Mouse (Mus musculus) B cell, adult (primary cell): ENCODE data around the gene Lhb. TPM values are rescaled to one million over a fixed set of nuclear protein-coding genes. Genes with fewer than 3 reads are reported as not detected.

ENCODE experiments used
- total RNA-seq: library from RNA; stranded (reverse); gene quantifications from 4 replicates; pipeline ENCODE4 v1.2.4, GENCODE M21; 2023; ENCODE audit not compliant: inconsistent age

Lhb gene
- not detected in 4 replicates for total RNA-seq

DNA sequence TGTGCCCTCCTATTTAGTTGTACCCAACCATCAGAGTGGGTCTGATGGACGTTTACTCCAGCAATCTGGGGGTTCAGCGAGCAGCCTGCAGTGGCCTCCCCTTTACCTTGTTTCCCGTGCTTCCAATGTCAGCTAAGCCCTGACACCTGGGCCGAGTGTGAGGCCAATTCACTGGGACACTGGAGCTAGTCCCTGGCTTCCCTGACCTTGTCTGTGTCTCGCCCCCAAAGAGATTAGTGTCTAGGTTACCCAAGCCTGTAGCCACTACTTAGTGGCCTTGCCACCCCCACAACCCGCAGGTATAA, at the start of gene Lhb:
TSS of gene Lhb (plus strand) at position 206 of the 305 bp plus-strand sequence.

DNA sequence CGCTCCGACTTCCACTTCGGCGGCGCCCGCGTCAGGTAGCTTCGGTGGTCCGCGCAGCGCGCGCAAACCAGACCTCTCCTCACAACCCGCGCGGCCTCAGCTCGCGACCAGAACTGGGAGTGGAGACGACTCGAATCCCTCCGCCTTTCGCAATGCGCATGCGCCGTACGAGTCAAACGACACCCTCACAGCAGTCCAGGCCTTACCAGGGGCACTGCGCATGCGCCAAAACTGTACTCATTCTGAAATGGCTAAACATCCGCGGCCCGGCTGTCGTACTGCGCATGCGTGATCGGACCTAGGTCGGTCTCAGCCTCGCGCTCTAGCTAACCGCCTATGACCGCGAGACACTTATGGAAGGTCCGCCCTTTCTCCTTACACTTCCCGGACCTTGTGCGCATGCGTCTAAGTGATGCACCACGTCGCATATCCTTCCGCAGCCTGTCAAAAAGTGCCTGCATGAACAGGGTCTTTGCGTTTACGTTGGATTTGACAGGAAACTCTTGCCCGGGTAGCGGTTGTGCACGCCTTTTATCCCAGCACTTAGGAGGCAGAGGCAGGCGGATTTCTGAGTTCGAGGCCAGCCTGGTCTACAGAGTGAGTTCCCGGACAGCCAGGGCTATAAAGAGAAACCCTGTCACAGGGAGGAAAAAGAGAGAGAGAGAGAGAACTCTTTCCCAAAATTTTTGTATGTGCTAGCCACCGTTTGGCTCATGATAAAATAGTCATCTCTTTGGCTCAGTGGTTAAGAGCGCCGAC, 24.9 kb upstream of the Lhb start, which contains the start of gene Snrnp70:
TSS of gene Snrnp70 (minus strand) at position 165 of the 759 bp plus-strand sequence.

DNA sequence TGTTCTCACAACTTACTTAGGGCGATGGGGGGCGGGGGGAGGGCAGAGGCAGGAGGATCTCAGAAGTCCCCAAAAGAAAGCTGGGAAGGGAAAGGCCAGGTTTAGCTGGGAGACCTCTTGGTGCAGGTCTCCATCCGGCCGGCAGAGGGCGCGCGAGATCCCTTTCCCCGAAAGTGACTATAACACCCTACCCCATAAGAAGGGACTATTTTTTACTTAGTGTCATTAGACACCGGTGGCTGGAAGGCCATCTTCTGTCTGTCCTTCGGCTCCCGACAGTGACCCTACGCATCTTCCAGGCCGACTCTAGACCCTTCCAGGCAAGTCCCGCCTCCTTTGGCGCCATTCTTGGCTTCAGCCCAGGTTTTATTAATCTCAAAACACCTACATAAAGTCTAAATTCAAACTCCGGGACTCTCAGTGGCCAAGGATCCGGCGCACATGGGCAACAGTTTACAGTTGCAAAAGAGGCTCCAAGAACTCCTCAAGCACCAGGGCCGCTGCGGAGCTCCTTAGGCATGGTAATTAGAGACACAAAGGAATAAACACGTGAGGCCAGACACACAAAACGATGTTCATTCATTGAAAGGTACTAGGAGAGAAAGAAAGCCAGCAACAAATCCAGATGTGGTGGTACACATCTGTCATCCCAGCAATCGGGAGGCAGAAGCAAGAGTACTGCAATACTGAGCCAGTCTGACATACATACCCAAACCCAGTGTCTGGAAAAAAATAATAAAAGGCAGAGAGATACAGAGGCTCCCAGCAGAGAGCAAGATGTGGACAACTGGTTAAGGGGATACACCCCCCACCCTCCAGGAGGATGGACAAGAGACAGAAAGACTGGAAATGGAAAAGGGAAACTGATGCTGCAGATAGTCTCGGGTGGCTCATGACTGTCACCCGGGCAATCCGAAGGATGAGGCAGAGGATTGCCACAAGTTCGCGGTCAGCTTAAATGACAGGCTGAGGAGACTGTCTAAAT, 15.2 kb upstream of the Lhb start, which contains the start of gene Kcna7:
TSS of gene Kcna7 (plus strand) at position 563 of the 985 bp plus-strand sequence.

DNA sequence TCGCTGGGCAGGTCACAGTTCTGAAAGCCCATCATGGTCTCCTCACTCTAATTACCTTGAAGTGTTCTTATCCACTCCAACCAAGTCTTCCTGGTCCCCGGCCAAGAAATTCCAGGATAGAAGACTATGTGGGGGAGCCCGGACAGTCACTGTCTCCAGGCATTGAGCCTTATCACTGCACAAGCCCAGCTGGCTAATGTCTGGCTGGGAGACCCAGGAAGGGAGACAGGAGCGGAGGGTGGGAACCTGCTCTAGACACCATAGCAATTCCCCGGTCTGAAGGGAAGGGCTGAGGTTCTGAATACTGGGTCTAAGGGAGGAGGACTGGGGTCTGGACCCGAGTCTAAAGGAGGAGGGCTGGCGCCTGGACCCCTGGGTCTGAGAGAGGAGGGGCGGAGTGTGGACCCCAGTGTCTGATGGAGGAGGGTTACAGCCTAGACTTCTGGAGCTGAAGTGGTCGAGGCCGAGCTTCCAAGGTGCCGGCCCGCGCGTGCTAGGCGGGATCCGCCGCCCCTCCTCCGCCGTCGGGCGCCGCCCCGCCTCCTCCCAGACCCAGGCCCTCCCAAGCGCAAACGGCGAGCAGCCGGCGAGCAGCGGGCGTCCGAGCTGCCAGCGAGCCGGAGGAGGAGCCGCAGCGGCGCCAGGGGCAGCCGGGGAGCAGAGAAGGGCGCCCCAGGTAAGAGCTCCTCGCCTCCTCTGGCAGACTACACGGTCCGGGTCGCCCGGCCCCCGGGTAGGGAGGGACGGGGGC, 7.3 kb upstream of the Lhb start, which contains the start of gene Ntf5:
TSS of gene Ntf5 (plus strand) at position 583 of the 751 bp plus-strand sequence.

DNA sequence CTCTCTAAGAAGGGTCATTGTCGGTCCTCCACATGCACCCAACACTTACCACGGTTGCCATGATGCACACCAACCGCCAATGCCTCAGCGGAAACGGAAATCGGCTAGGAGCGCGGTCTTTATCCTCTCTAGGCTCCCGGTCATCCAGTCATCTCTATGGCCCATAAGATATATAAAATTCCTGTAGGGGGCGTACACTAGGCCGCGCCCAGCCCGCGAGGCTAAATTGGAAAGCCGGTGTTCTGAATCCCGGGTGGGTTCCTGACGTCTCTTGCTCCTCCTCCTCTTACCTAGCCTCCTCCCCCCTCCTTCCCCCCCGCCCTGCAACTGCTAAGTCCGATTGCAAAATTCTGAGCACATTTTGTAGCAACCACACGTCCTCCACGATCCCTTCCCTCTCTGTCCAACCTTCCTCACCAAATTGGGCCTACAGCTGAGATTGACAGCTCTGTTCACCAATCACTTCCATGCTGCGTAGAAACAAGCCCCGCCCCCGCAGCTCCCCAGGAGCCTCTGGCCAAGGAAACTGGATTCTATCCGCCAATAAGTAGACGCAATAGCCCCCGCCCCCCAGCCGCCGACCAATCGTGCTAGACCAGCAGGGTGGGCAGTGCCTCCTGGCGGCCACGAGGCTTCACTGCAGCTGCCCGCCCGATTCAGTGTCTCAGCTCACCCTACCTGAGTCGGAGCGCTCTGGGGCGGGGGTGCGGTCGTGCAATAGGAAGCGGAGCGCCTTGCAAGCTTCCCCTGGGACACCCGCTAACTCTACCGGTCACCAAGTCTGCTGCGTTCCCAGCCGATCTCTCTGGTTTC, 13.8 kb downstream of the Lhb start, which contains the start of gene Gys1:
TSS of gene Gys1 (plus strand) at position 642 of the 813 bp plus-strand sequence.

DNA sequence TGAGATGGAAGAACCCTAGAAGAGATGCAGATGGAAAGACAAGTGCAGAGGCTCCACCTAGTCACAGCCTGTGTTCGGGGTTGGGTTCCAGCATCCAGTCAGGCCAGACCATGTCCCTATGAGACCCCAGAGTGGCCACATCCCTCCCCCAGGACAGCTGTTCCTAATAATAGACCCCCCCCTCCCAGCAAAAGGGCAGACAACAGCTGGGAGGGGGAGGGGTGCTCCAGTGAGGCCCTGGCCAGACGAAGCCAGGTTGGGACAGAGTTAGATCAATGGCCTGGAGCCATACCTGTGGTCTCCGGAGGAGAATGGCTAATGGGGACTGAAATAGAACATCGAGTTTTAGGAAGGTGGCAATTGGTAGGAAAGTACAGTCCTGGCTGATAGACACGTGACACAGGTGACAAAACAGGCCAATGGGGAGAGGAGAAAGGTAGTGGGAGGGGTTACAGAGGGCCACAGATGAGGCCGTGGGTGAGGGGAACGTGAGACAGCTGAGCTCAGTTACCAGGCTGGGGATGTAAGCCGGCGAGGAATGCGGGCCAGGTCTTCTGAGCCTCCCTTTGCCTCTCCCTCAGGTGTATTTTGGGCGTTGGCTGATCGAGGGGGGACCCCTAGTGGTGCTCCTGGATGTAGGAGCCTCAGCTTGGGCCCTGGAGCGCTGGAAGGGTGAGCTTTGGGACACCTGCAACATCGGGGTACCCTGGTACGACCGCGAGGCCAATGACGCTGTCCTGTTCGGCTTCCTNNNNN, 17.1 kb downstream of the Lhb start, which contains the start of gene Ruvbl2:
TSS of gene Ruvbl2 (minus strand) at position 576 of the 756 bp plus-strand sequence.

DNA sequence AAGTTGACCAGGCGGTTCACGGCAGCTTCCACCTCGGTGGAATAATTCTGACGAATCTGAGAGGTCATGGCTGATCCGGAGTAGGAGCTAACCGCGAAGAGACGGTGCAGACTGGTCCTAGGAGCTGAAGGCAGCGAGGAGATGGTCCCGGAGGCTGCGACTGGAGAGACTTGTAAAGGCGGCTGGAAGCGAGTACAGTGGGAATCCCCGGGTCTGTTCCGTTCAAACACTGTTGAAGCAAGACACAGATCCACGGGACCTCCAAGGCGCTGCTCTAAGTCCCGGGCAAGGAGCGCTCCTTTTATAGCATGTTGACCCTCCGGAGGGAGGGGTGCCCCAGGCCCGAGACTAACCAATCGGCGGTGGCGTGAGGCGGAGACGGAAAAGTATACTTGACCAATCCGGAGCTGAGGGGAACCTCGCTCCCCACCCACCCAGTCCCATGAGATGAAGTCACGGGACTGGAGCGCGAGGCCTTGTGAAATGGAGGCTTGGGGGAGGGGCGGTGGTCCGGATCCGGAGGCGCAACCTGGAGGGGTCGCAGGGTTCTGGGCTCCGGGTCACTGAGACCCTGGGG, 39.0 kb downstream of the Lhb start, which contains the start of gene Ftl1:
TSS of gene Ftl1 (minus strand) at position 321 of the 577 bp plus-strand sequence.

DNA sequence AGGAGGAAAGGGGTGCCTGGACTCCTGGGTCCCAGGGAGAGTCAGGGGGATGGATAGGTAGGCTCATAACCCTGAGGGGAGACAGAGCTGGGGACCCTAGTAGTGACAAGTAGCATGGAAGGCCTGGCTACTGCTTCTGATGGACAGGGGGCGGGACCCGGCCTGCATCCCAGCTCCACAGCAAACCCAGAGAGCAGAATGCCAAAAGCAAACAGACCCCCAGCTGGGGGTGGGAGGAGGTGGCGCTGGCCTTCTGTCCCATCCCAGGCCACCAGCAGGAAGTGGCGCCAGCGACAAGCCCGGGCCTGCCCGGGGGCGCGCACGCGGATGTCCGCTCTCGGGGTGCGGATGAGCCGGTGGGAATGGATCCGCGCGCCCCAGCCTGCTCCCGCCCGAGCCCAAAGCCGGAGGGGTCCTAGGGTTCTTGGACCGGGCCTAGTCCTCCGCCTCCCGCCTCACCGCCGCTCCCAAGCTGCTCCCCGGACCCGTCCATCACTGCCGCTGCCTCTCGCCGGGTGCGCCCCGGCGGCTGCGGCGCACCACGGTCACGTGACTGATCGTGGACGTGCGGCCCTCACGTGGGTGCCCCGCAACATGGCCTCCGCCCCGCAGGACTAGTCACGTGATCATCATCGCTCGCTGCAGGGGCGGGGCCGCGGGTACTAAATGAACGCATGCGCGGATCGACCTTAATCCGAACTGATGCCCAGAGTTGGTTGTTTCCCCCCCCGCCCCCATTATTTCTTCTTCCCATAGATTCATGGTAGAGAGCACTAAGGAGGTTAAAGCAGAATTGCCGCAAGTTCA, 45.9 kb downstream of the Lhb start, which contains the start of gene Bax:
TSS of gene Bax (minus strand) at position 616 of the 807 bp plus-strand sequence.

Other genes with a start within 250 kb of the Lhb start
- gene Gfy, start 241.3 kb upstream of the Lhb start, total RNA-seq, result not detected in 4 replicates
- gene Pth2, start 239.8 kb upstream of the Lhb start, total RNA-seq, result not detected in 4 replicates
- gene Ccdc155, start 215.9 kb upstream of the Lhb start, total RNA-seq, result 0.54 to 1.1 TPM (median 0.78 TPM) in 4 replicates
- 1.3 to 2.7 TPM (median 2.0 TPM) in 3 of 4 replicates, not detected in the other for gene Dkkl1, start 208.7 kb upstream of the Lhb start, total RNA-seq
- gene Tead2, start 205.1 kb upstream of the Lhb start, total RNA-seq, result not detected in 4 replicates
- 1,683 to 1,834 TPM (median 1,832 TPM) in 4 replicates for gene Cd37, start 181.7 kb upstream of the Lhb start, total RNA-seq
- not detected in 4 replicates for gene Slc6a16, start 179.7 kb upstream of the Lhb start, total RNA-seq
- gene Slc6a21, start 143.3 kb upstream of the Lhb start, total RNA-seq, result 0.51 to 0.64 TPM (median 0.60 TPM) in 4 replicates
- 5.9 to 13.0 TPM (median 9.1 TPM) in 4 replicates for gene Trpm4, start 87.0 kb upstream of the Lhb start, total RNA-seq
- gene Hrc, start 85.5 kb upstream of the Lhb start, total RNA-seq, result not detected in 4 replicates
- gene Ppfia3, start 53.8 kb upstream of the Lhb start, total RNA-seq, result 0.13 to 0.33 TPM (median 0.23 TPM) in 4 replicates
- 1.2 TPM in 1 of 4 replicates, not detected in the others for gene Lin7b, start 50.2 kb upstream of the Lhb start, total RNA-seq
- gene Snrnp70, start 25.1 kb upstream of the Lhb start, total RNA-seq, result 574 to 602 TPM (median 590 TPM) in 4 replicates
- not detected in 4 replicates for gene Kcna7, start 15.2 kb upstream of the Lhb start, total RNA-seq
- gene Ntf5, start 7.1 kb upstream of the Lhb start, total RNA-seq, result not detected in 4 replicates
- gene Gys1, start 14.0 kb downstream of the Lhb start, total RNA-seq, result 15.2 to 19.8 TPM (median 17.4 TPM) in 4 replicates
- 38.2 to 60.2 TPM (median 47.5 TPM) in 4 replicates for gene Ruvbl2, start 17.3 kb downstream of the Lhb start, total RNA-seq
- gene Ftl1, start 39.1 kb downstream of the Lhb start, total RNA-seq, result 648 to 704 TPM (median 682 TPM) in 4 replicates
- gene Bax, start 46.1 kb downstream of the Lhb start, total RNA-seq, result 107 to 138 TPM (median 119 TPM) in 4 replicates
- not detected in 4 replicates for gene Tulp2, start 61.1 kb downstream of the Lhb start, total RNA-seq
- 0.77 to 1.8 TPM (median 0.98 TPM) in 4 replicates for gene Gm45808, start 66.0 kb downstream of the Lhb start, total RNA-seq
- 2.9 to 3.9 TPM (median 3.5 TPM) in 4 replicates for gene Dhdh, start 68.0 kb downstream of the Lhb start, total RNA-seq
- gene Nucb1, start 89.6 kb downstream of the Lhb start, total RNA-seq, result 76.1 to 93.0 TPM (median 84.2 TPM) in 4 replicates
- 1,362 to 1,471 TPM (median 1,417 TPM) in 4 replicates for gene Ppp1r15a, start 105.4 kb downstream of the Lhb start, total RNA-seq
- 0.83 to 4.6 TPM (median 2.2 TPM) in 4 replicates for gene Plekha4, start 105.5 kb downstream of the Lhb start, total RNA-seq
- gene Hsd17b14, start 134.1 kb downstream of the Lhb start, total RNA-seq, result not detected in 4 replicates
- 27.1 to 39.9 TPM (median 32.9 TPM) in 4 replicates for gene Bcat2, start 149.3 kb downstream of the Lhb start, total RNA-seq
- not detected in 4 replicates for gene Fgf21, start 194.7 kb downstream of the Lhb start, total RNA-seq
- not detected in 4 replicates for gene Fut1, start 196.5 kb downstream of the Lhb start, total RNA-seq
- not detected in 4 replicates for gene Izumo1, start 201.0 kb downstream of the Lhb start, total RNA-seq
- 0.27 to 0.35 TPM in 2 of 4 replicates, not detected in the others for gene Rasip1, start 206.7 kb downstream of the Lhb start, total RNA-seq
- gene Mamstr, start 219.2 kb downstream of the Lhb start, total RNA-seq, result not detected in 4 replicates
- gene Fut2, start 245.6 kb downstream of the Lhb start, total RNA-seq, result not detected in 4 replicates